Mouse (Mus musculus): ENCODE measurements at regions not wholly inside any gene's neighbourhood (a gene's known extent, or its start where the extent isn't known, plus 50 kb on each side); places are given as distances from the start of the nearest gene placed in this dataset.
A peak's percentile ranks its signal among the peaks of the same experiment; 100 is the strongest.

DNA sequence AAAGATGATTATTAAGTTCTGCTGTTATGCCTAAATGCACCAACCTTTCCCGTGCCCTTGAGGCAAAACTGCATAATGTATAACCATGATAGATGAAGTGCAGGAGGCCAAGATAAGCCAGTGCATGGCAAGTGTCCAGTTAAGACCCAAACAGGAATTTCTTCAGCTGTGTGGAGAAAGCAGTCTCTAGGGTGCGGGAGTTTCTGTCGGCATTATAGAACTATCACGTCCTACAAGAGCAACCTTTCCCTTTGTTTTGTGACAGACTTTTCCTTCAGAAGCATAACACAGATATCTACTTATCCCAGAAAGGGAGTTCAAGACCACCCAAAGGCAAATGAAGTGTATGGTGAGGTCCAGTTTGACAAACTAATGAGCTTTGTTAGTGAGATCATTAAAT lies 560.1 kb upstream of the Cdh18 start:
- no peak for DNase-seq

GRCm38 (mm10) chr15:21993309-21993708 lies 555.5 kb upstream of the Cdh18 start:
- no peak for DNase-seq

DNA sequence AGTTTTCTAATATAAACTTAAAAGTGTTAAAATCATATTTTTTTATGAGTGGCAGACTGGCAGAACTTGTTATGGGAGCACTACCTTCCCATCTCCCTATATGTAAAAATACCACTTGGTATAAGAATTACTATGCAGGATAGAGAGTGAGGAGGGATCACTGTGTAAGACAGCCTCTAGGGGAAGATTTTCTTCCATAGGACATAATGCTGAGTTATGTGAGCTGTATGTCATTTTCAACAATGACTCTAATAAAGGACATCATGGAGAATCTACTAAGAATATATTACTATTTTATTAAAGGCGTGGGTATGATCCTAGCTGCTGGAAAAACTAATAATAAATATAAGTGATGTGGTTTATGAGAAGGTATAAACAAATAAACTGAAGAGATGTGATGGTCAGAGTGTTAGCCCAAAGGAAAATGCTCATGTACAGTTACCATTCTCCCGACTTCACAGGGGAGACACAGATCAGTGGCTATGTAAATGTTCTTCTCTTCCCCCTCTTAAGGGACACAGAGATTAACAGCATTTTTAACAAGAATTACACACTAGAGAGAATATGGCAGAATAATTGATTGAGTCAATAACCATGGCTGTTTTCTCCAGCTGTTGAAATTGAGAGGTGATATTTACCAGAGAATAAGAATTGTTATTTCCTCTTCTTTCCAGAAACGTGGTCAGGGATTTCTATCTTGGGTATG lies 553.5 kb upstream of the Cdh18 start:
- DNase-seq = no peak

GRCm38 (mm10) chr15:22019977-22020376 lies 528.8 kb upstream of the Cdh18 start:
- no peak for DNase-seq

DNA sequence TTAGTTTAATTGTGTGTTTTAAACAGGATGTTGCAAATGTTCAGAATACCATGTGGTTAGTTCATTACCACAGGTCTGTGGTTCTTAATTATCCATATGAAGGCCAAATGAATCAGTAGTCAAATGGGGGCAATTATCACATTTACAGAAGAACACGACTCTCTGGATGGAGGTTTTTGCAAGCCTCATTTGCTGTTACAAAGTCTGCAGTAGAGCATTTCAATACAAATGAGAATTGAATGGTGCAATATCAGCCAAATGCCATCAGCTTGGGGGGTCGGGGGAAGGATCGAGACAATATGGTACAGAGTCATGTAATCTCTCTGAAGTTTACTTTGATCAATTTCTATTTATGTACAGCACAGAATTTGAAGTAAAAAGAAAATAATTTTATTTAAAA lies 518.6 kb upstream of the Cdh18 start:
- no peak for DNase-seq

GRCm38 (mm10) chr15:22046423-22046822 lies 502.4 kb upstream of the Cdh18 start:
- no peak for DNase-seq

DNA sequence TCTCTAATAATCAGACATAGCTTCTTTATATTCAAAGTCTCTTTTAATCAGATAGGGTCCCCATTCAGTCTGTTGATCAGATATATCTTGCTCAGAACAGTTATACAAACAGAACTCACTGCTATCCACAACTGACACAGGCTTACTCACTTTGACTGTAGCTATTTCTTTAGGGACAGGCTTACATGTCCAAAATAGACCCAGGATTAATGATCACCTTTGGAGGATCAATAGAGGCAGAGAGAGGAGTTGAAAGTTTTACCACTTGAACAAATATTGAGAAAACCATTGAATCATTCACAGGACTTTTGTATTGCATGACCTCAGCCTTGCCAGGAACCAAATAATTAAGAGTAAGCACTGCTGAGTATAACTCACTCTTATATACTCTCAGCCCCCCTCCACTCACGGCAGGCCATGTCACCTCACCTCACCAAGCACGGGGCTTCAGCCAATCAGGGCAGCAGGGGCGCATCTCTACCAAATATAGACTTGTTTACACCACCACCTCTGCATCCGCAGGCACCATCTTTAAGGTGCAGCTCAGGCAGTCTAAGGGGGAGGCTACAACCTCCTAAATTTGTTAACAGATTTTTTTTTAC lies 501.8 kb upstream of the Cdh18 start:
- no peak for DNase-seq

GRCm38 (mm10) chr15:22086856-22087255 lies 462.0 kb upstream of the Cdh18 start:
- no peak for DNase-seq

- peak; percentile 6 for DNase-seq
Observed at GRCm38 (mm10) chr15:22121746-22122145, 427.1 kb upstream of the Cdh18 start.

DNA sequence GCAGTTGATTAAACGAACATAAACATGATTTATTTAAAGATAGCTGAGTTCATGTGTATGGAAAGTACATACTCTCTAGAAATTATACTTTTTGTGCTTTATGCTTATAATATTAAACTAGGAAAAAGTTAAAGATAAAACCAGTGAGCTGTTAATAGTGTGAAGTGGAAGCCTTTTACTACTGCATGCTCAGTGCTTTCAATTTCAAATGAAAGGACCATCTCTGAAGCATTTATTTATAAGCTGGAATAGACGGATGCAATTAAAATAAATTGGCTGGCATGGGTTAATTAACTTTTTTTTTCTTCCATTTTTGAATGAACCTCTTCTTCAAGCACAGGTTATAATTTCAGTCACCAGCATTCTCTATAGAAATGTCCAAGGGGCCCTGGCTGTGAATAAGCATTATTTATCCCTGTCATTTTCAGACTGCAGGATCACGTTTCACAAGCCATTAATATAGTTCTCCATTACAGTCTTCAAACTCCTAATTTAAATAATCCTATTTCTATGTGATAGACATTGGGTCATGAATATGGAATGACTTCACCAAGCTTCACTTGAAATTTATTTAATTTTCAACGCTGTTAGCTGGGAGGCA lies 396.8 kb upstream of the Cdh18 start:
- no peak for DNase-seq

GRCm38 (mm10) chr15:22152678-22153077 lies 396.1 kb upstream of the Cdh18 start:
- DNase-seq = no peak

GRCm38 (mm10) chr15:22170302-22170701 lies 378.5 kb upstream of the Cdh18 start:
- DNase-seq = no peak

DNA sequence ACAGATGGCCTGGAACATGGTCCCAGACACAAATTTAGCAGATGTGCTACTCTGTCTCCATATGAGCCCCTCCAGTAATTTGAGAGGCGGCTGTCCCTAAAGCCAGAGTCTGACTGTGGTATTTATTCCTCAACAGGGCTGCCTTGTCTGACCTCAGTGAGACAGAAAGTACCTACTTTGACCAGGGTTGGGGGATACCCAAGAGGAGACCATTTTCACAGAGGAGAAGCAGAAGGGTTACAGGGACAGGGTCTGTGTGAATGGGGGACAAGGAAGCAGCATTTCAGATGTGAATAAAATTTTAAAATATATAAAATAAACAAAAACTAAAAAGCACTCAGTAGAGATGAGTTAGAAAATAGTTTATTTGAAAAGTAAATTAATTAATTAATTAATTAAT lies 339.8 kb upstream of the Cdh18 start:
- no peak for DNase-seq

DNA sequence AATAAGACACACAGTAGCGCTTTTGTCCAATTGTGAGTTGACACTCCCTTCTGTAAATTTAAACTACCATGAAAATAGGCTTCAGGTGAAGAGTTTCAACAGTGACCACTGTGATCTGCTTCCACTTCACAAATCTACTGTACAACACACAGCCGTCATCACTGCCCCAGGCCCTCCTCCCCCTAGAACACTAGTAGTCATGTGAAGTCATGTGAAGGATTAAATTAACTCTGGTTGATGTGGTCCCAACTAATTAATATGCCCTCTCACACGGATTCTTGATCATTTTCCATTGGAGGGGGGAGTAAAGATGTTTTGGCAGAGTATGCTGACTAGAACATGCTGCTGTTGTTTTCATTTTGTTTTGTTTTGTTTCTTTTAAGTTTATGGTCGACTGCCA lies 316.2 kb upstream of the Cdh18 start:
- no peak for DNase-seq

DNA sequence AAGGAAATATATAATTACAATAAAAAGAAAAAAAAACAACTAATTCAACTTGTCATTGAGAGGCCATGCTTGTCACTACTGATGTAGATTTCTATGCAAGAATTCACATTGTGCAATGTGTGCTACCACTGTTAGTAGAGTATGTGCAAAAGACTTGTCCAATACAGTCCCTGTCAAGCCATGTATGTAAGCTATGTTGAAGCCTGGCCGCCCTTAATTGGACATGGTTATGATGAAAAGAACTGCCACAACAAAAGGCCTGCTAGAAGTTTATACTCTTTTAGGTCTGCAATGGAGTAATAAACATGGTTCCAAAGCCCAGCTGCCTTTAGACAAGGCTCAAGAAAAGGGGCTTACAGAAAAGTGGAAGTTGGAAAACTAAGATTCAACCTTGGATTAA lies 267.9 kb upstream of the Cdh18 start:
- no peak for DNase-seq

GRCm38 (mm10) chr15:22311016-22311415 lies 237.8 kb upstream of the Cdh18 start:
- DNase-seq = no peak

DNA sequence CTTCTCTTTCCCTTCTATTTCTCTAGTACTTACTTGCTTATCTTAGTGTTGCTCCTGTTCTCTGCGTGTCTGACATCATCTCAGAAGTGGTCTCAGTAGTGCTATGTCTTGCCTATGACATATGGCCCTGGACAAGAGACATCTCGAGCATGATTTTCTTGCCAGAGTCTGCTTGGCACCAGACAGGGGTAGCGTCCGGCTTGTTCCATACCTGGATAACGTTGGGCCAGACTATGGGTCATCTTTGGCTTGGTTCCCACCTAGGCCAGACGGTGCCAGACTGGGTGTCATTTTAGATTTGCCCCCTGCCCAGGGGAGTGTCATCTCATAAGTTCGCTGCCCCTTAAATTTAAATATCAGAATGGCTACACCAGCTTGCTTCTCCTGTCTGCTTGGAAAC lies 229.8 kb upstream of the Cdh18 start:
- no peak for DNase-seq

- no peak for DNase-seq
Observed at GRCm38 (mm10) chr15:22338941-22339340, 209.9 kb upstream of the Cdh18 start.

- no peak for DNase-seq
Observed at GRCm38 (mm10) chr15:22344321-22344720, 204.5 kb upstream of the Cdh18 start.

- DNase-seq = no peak
Observed at GRCm38 (mm10) chr15:22351502-22351901, 197.3 kb upstream of the Cdh18 start.

Data from lung, postnatal 10 days (tissue).